Mouse (Mus musculus) lung, embryonic 15.5 days (tissue): Measurements from ENCODE around the gene Rap1gap. TPM values are rescaled to one million over a fixed set of nuclear protein-coding genes. Genes with fewer than 3 reads are reported as not detected.

ENCODE experiments used
- ATAC-seq: fragments of 200-750 bp; cut with Nextera tagmentation; 2 replicates; pipeline ENCODE4 v1.8.0; 2017; ENCODE audit warnings: moderate number of reproducible peaks, borderline replicate concordance; ENCODE audit not compliant: low FRiP score, low TSS enrichment; ENCODE audit errors: extremely low read depth
- H3K27ac ChIP-seq: fragments of 300-500 bp; sonication (generic); 2 replicates; pipeline ENCODE4 v1.5.1; 2015; ENCODE audit warnings: moderate library complexity, mild to moderate bottlenecking, inconsistent platforms
- H3K27me3 ChIP-seq: fragments of 300-500 bp; sonication (generic); 2 replicates; pipeline ENCODE4 v1.6.1; 2015; ENCODE audit warnings: inconsistent platforms
- H3K36me3 ChIP-seq: fragments of 300-500 bp; sonication (generic); 2 replicates; pipeline ENCODE4 v1.6.1; 2015; ENCODE audit warnings: inconsistent platforms
- H3K4me1 ChIP-seq: fragments of 300-500 bp; sonication (generic); 2 replicates; pipeline ENCODE4 v1.6.1; 2015; ENCODE audit warnings: inconsistent platforms
- H3K4me2 ChIP-seq: fragments of 300-500 bp; sonication (generic); 2 replicates; pipeline ENCODE4 v1.6.1; 2015; ENCODE audit warnings: inconsistent platforms, mild to moderate bottlenecking, moderate library complexity
- H3K4me3 ChIP-seq: fragments of 300-500 bp; sonication (generic); 2 replicates; pipeline ENCODE4 v1.5.1; 2015; ENCODE audit warnings: mild to moderate bottlenecking, inconsistent platforms
- H3K9ac ChIP-seq: fragments of 300-500 bp; sonication (generic); 2 replicates; pipeline ENCODE4 v1.6.1; 2015; ENCODE audit warnings: inconsistent platforms
- H3K9me3 ChIP-seq: fragments of 300-500 bp; sonication (generic); 2 replicates; pipeline ENCODE4 v1.6.1; 2016; ENCODE audit warnings: inconsistent platforms
- WGBS: fragments of 180-500 bp; shearing (Covaris S2); methylation state at CpG from one replicate; pipeline ENCODE4 v1.1.7; 2015; 5-methylcytosine and 5-hydroxymethylcytosine counted together
- polyA plus RNA-seq: library from polyadenylated mRNA; unstranded; fragments of >200 nt; fragmentation: Nextera tagmentation; extraction: Ambion mirVana; gene quantifications from 2 replicates; pipeline ENCODE4 v1.2.1, GENCODE M21; 2015

The Rap1gap gene
- polyA plus RNA-seq, 1 experiment from 2014 or later: 9.1 TPM

- Histone ChIP-seq H3K9ac (no peak overlapping the region), H3K27ac (no peak overlapping the region), H3K4me1 (peaks cover 33% of the 10 kb centered on the region), H3K36me3 (no peaks in the 10 kb centered on the region), H3K4me3 (no peak overlapping the region), H3K4me2 (no peak overlapping the region), H3K27me3 (peaks cover 74% of the 10 kb centered on the region), H3K9me3 (no peaks in the 10 kb centered on the region)
- ATAC-seq: peak; percentile 13; the same call in 1 of the 2 replicates
- 8% methylated on average over 10 of the region's 18 CpGs for WGBS
Observed at GRCm38 (mm10) chr4:137727506-137728187, 63.1 kb downstream of the Rap1gap start.

- peak overlapping the region; percentile 38 for H3K4me2 ChIP-seq
- H3K9ac ChIP-seq: no peak overlapping the region
- 10% methylated on average over 17 of the region's 17 CpGs for WGBS
- peaks cover 65% of the 10 kb centered on the region for H3K27me3 ChIP-seq
- no peaks in the 10 kb centered on the region for H3K36me3 ChIP-seq
- H3K4me1 ChIP-seq: peaks cover 33% of the 10 kb centered on the region
- H3K9me3 ChIP-seq: no peaks in the 10 kb centered on the region
- H3K27ac ChIP-seq: no peak overlapping the region
- ATAC-seq: no peak
- H3K4me3 ChIP-seq: no peak overlapping the region
Observed at GRCm38 (mm10) chr4:137728399-137729154, 64.1 kb downstream of the Rap1gap start.

DNA sequence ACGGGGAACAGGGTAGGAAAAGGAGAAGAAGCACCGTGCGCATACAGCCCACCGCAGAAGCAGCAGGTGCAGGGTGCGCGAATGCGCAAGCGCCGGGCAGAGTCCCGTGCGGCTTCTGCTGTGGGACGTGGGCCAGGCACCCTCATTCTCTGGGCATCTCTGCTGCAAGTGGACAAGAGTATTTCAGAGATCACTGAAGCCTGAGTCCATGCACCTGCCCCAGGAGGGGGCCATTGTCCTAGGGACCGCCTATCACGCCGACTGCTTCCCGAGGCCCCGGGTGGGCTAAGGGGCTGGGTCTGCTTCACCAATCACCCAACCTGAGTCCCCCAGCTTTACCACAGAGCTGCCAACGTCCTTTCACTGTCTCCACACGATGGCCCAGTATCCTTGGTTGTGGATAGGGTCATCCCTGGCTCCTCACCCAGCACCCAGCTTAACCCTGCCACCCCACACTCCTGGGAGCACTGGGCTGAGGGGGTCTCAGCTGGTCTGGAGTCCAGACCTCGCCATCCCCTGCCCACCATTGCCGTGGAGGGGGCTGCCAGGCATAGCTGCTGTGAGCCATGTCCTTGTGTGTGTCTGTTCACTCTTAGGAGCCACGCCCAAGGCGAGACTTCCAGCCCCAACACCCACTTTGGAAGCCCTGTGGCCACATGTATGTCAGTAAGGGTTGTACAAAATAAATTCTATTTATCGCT, 64.8 kb downstream of the Rap1gap start:
- ATAC-seq: no peak
- peak overlapping the region; percentile 38 for H3K4me2 ChIP-seq
- H3K27ac ChIP-seq: no peak overlapping the region
- no peak overlapping the region for H3K9ac ChIP-seq
- H3K4me1 ChIP-seq: peaks cover 26% of the 10 kb centered on the region
- no peaks in the 10 kb centered on the region for H3K9me3 ChIP-seq
- 26% methylated on average over 24 of the region's 24 CpGs for WGBS
- no peak overlapping the region for H3K4me3 ChIP-seq
- H3K36me3 ChIP-seq: no peaks in the 10 kb centered on the region
- peaks cover 57% of the 10 kb centered on the region for H3K27me3 ChIP-seq

GRCm38 (mm10) chr4:137730134-137730533, 65.6 kb downstream of the Rap1gap start:
- peaks cover 49% of the 10 kb centered on the region for H3K27me3 ChIP-seq
- no peak overlapping the region for H3K4me2 ChIP-seq
- no peak overlapping the region for H3K27ac ChIP-seq
- H3K36me3 ChIP-seq: no peaks in the 10 kb centered on the region
- WGBS: 16% methylated on average over 3 of the region's 3 CpGs
- ATAC-seq: no peak
- peaks cover 24% of the 10 kb centered on the region for H3K4me1 ChIP-seq
- no peak overlapping the region for H3K4me3 ChIP-seq
- no peaks in the 10 kb centered on the region for H3K9me3 ChIP-seq
- no peak overlapping the region for H3K9ac ChIP-seq

- WGBS: 75% methylated on average over 8 of the region's 8 CpGs
- H3K4me2 ChIP-seq: no peak overlapping the region
- no peak overlapping the region for H3K27ac ChIP-seq
- H3K9ac ChIP-seq: no peak overlapping the region
- peaks cover 24% of the 10 kb centered on the region for H3K4me1 ChIP-seq
- H3K4me3 ChIP-seq: no peak overlapping the region
- peaks cover 49% of the 10 kb centered on the region for H3K27me3 ChIP-seq
- H3K9me3 ChIP-seq: no peaks in the 10 kb centered on the region
- H3K36me3 ChIP-seq: no peaks in the 10 kb centered on the region
- ATAC-seq: no peak
Observed at GRCm38 (mm10) chr4:137730757-137731156, 66.2 kb downstream of the Rap1gap start.

GRCm38 (mm10) chr4:137731891-137732290, 67.4 kb downstream of the Rap1gap start:
- H3K27ac ChIP-seq: no peak overlapping the region
- H3K4me2 ChIP-seq: no peak overlapping the region
- WGBS: 58% methylated on average over 10 of the region's 10 CpGs
- H3K36me3 ChIP-seq: no peaks in the 10 kb centered on the region
- ATAC-seq: no peak
- H3K27me3 ChIP-seq: peaks cover 45% of the 10 kb centered on the region
- peaks cover 32% of the 10 kb centered on the region for H3K4me1 ChIP-seq
- H3K4me3 ChIP-seq: no peak overlapping the region
- H3K9me3 ChIP-seq: no peaks in the 10 kb centered on the region
- H3K9ac ChIP-seq: no peak overlapping the region

GRCm38 (mm10) chr4:137732361-137732760, 67.8 kb downstream of the Rap1gap start:
- Histone ChIP-seq H3K4me2 (no peak overlapping the region), H3K27me3 (peaks cover 41% of the 10 kb centered on the region), H3K4me3 (no peak overlapping the region), H3K27ac (no peak overlapping the region), H3K4me1 (peaks cover 31% of the 10 kb centered on the region), H3K9me3 (no peaks in the 10 kb centered on the region), H3K9ac (no peak overlapping the region), H3K36me3 (no peaks in the 10 kb centered on the region)
- WGBS: 87% methylated on average over 3 of the region's 3 CpGs
- ATAC-seq: no peak

DNA sequence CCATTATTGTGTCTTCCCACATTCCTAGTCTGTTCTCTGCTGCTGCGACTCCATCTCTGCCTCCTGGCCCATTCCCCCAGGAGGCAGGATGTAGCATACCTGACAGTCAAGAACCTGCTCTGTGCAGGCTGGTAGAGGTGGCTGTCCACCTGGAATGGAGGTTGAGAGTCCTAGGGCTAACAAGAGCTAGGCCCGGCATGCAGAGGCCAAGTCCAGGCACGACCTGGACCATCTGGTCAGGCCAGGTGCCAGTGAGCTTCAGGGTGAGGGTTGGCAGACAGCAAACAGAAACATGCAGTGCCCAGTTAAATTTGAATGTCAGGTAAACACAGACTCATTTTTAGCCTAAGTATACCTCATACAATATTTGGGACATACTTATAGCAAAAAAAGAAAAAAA, 68.4 kb downstream of the Rap1gap start:
- H3K9me3 ChIP-seq: no peaks in the 10 kb centered on the region
- no peaks in the 10 kb centered on the region for H3K36me3 ChIP-seq
- 77% methylated on average over 3 of the region's 3 CpGs for WGBS
- no peak overlapping the region for H3K27ac ChIP-seq
- ATAC-seq: no peak
- no peak overlapping the region for H3K4me2 ChIP-seq
- H3K9ac ChIP-seq: no peak overlapping the region
- peaks cover 35% of the 10 kb centered on the region for H3K27me3 ChIP-seq
- H3K4me3 ChIP-seq: no peak overlapping the region
- H3K4me1 ChIP-seq: peaks cover 25% of the 10 kb centered on the region

- Histone ChIP-seq H3K9me3 (no peaks in the 10 kb centered on the region), H3K27ac (no peak overlapping the region), H3K4me3 (no peak overlapping the region), H3K36me3 (no peaks in the 10 kb centered on the region), H3K4me2 (no peak overlapping the region), H3K4me1 (peaks cover 22% of the 10 kb centered on the region), H3K9ac (no peak overlapping the region), H3K27me3 (peaks cover 30% of the 10 kb centered on the region)
- WGBS: 63% methylated on average over 5 of the region's 5 CpGs
- no peak for ATAC-seq
Observed at GRCm38 (mm10) chr4:137733459-137733858, 68.9 kb downstream of the Rap1gap start.

DNA sequence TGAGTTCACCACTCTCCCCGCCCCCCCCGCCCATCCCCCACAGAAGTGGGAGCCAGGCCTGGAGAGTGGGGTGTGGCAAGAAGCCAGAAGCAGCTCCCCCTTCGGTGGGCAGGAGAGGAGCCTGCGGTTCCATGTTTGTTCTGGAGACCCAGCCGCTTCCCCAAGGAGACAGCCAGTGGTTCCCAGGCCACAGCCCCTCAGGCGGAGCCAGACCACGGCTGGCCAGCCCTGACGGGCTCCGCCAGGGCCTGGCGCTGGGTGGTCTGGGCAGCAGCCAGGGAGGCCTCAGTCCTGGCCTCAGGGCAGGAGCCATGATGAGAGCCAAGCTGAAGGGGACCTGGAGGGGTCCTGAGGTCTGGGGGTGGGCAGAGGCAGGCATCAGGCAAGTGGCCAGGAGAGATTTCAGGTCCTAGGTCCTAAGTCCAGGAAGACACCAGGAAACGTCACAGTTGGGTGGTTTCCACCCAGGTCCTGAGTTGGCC, 71.7 kb downstream of the Rap1gap start:
- Histone ChIP-seq H3K27me3 (peaks cover 8% of the 10 kb centered on the region; the same call in 1 of the 2 replicates), H3K27ac (no peak overlapping the region)

GRCm38 (mm10) chr4:137737760-137738159, 73.2 kb downstream of the Rap1gap start:
- H3K4me1 ChIP-seq: peaks cover 13% of the 10 kb centered on the region
- 58% methylated on average over 3 of the region's 3 CpGs for WGBS
- no peak overlapping the region for H3K4me2 ChIP-seq
- H3K9me3 ChIP-seq: no peaks in the 10 kb centered on the region
- no peak overlapping the region for H3K9ac ChIP-seq
- no peak overlapping the region for H3K4me3 ChIP-seq
- no peak for ATAC-seq
- H3K27ac ChIP-seq: no peak overlapping the region
- H3K36me3 ChIP-seq: no peaks in the 10 kb centered on the region
- H3K27me3 ChIP-seq: no peaks in the 10 kb centered on the region

More for the DNA sequence above, 71.7 kb downstream of the Rap1gap start:
- H3K36me3 ChIP-seq: no peaks in the 10 kb centered on the region
- H3K4me2 ChIP-seq: no peak overlapping the region
- ATAC-seq: peak; percentile 44
- WGBS: 33% methylated on average over 11 of the region's 11 CpGs
- no peaks in the 10 kb centered on the region for H3K9me3 ChIP-seq
- peaks cover 8% of the 10 kb centered on the region for H3K4me1 ChIP-seq
- no peak overlapping the region for H3K9ac ChIP-seq
- H3K4me3 ChIP-seq: no peak overlapping the region
